In the genomic region with DNA sequence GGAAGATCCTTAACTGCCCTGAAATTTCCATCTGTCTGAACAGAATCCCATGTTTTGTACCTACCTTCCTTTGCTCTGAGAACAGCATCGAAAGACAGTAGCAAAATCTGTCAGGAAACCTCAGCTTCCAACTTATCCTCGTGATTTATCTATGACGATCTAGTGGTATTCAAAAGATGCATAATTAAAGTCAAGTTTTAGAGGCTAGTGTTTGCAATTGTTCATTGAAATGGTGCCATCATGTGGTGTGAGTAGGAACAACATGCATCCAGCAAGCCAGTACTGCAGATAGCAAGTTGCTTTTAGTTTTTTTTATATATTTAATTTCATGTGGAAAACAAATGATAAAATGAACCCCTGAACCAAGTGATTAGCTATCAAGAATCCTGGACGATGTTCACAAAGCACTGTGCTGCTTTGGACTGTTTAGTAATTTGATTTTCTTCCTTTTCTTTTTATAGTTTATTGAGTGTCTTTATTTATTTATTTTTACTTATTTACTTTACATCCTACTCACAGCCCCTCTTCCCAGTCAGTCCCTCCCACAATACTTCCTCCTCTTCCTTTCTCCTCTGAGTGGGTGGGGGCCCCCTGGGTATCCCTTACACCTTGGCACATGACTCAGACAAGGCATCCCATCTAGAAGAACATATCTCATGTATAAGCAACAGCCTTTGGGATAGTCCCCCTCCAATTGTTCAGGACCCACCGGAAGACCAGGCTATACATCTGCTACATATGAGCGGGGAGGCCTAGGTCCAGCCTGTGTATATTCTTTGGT, we compare ENCODE assay signal across 8 mouse cellular contexts. TPM values are rescaled to one million over a fixed set of nuclear protein-coding genes. Genes with fewer than 3 reads are reported as not detected.
DNase-seq lines count a peak whose midpoint lies in the region; ATAC-seq and TF ChIP-seq lines count a peak whose summit lies in the region.

No protein-coding gene starts in this region.

- no peaks in the 10 kb centered on the region for H3K9me3 ChIP-seq in hindbrain, embryonic 10.5 days
- no peaks in the 10 kb centered on the region for H3K9me3 ChIP-seq in hindbrain, embryonic 16.5 days (ENCODE audit: control insufficient read depth, low read length)
- 0 out of 2 replicates have a peak, but pooled peaks cover 3% of the 10 kb centered on the region for H3K9me3 ChIP-seq in forebrain, embryonic 10.5 days
- H3K9me3 ChIP-seq in midbrain, embryonic 11.5 days (ENCODE audit: control insufficient read depth, low read length): no peaks in the 10 kb centered on the region
- no peaks in the 10 kb centered on the region for H3K9me3 ChIP-seq in stomach, postnatal 0 days (ENCODE audit: control insufficient read depth, low read length)

- peak; percentile 35 for DNase-seq in hindbrain, embryonic 10.5 days (ENCODE audit: low spot score)
- DNase-seq in adrenal gland, postnatal 36 days: peak; percentile 47 to 65
- peak; percentile 27 for DNase-seq in forebrain, embryonic 10.5 days (ENCODE audit: extremely low spot score, low spot score)
- DNase-seq in hindlimb bud, embryonic 11.5 days (ENCODE audit: extremely low spot score, low read depth, low spot score): peak; percentile 24
- peak; percentile 43 to 83 for DNase-seq in layer of hippocampus, postnatal 25 days (ENCODE audit: extremely low spot score in 1 of 2, low spot score in 1 of 2)
- peak; percentile 94 for DNase-seq in midbrain, embryonic 11.5 days (ENCODE audit: low spot score, missing footprints)
- DNase-seq in stomach, postnatal 0 days (ENCODE audit: low spot score): peak; percentile 46

- 55% methylated on average over 6 of the region's 6 CpGs for WGBS in hindbrain, embryonic 10.5 days
- WGBS in hindbrain, embryonic 16.5 days: 41% methylated on average over 6 of the region's 6 CpGs
- 54% methylated on average over 6 of the region's 6 CpGs for WGBS in forebrain, embryonic 10.5 days
- WGBS in midbrain, embryonic 11.5 days: 52% methylated on average over 6 of the region's 6 CpGs
- WGBS in stomach, postnatal 0 days: 41% methylated on average over 6 of the region's 6 CpGs

- H3K4me2 ChIP-seq in hindbrain, embryonic 16.5 days (ENCODE audit: low read length): no peak overlapping the region
- no peak overlapping the region for H3K4me2 ChIP-seq in midbrain, embryonic 11.5 days
- H3K4me2 ChIP-seq in stomach, postnatal 0 days (replicated peaks; ENCODE audit: low read depth): no peak overlapping the region

- no peaks in the 10 kb centered on the region for H3K4me1 ChIP-seq in hindbrain, embryonic 10.5 days (replicated peaks)
- no peaks in the 10 kb centered on the region for H3K4me1 ChIP-seq in hindbrain, embryonic 16.5 days (ENCODE audit: control insufficient read depth, insufficient read depth, low read depth, low read length)
- H3K4me1 ChIP-seq in forebrain, embryonic 10.5 days: no peaks in the 10 kb centered on the region
- H3K4me1 ChIP-seq in midbrain, embryonic 11.5 days (ENCODE audit: control insufficient read depth, insufficient read depth, low read length): no peaks in the 10 kb centered on the region
- H3K4me1 ChIP-seq in stomach, postnatal 0 days (replicated peaks; ENCODE audit: control insufficient read depth, insufficient read depth): no peaks in the 10 kb centered on the region

- ATAC-seq in hindbrain, embryonic 16.5 days: no peak
- peak; percentile 64 for ATAC-seq in midbrain, embryonic 11.5 days (ENCODE audit: low FRiP score)
- ATAC-seq in stomach, postnatal 0 days (ENCODE audit: low FRiP score, low TSS enrichment): no peak

- H3K36me3 ChIP-seq in hindbrain, embryonic 10.5 days: no peaks in the 10 kb centered on the region
- H3K36me3 ChIP-seq in hindbrain, embryonic 16.5 days (ENCODE audit: control insufficient read depth, insufficient read depth, low read length): no peaks in the 10 kb centered on the region
- H3K36me3 ChIP-seq in forebrain, embryonic 10.5 days (replicated peaks): no peaks in the 10 kb centered on the region
- H3K36me3 ChIP-seq in midbrain, embryonic 11.5 days (ENCODE audit: control insufficient read depth, insufficient read depth, low read length): no peaks in the 10 kb centered on the region
- no peaks in the 10 kb centered on the region for H3K36me3 ChIP-seq in stomach, postnatal 0 days (ENCODE audit: control insufficient read depth, insufficient read depth, low read length)

- no peak overlapping the region for H3K27ac ChIP-seq in hindbrain, embryonic 10.5 days
- H3K27ac ChIP-seq in hindbrain, embryonic 16.5 days (ENCODE audit: low read depth, low read length): no peak overlapping the region
- H3K27ac ChIP-seq in forebrain, embryonic 10.5 days: no peak overlapping the region
- H3K27ac ChIP-seq in midbrain, embryonic 11.5 days (ENCODE audit: low read depth, low read length): no peak overlapping the region
- H3K27ac ChIP-seq in stomach, postnatal 0 days (replicated peaks): no peak overlapping the region

- H3K4me3 ChIP-seq in hindbrain, embryonic 10.5 days: no peak overlapping the region
- no peak overlapping the region for H3K4me3 ChIP-seq in hindbrain, embryonic 16.5 days (ENCODE audit: low read length)
- H3K4me3 ChIP-seq in forebrain, embryonic 10.5 days: no peak overlapping the region
- no peak overlapping the region for H3K4me3 ChIP-seq in midbrain, embryonic 11.5 days (ENCODE audit: low read depth, low read length)
- H3K4me3 ChIP-seq in stomach, postnatal 0 days (ENCODE audit: low read depth, low read length): no peak overlapping the region

- no peaks in the 10 kb centered on the region for H3K27me3 ChIP-seq in hindbrain, embryonic 10.5 days (ENCODE audit: insufficient read depth, poor library complexity, severe bottlenecking)
- H3K27me3 ChIP-seq in hindbrain, embryonic 16.5 days (replicated peaks; ENCODE audit: control insufficient read depth, insufficient read depth, low read length): no peaks in the 10 kb centered on the region
- H3K27me3 ChIP-seq in forebrain, embryonic 10.5 days (ENCODE audit: poor library complexity, severe bottlenecking): no peaks in the 10 kb centered on the region
- H3K27me3 ChIP-seq in midbrain, embryonic 11.5 days (ENCODE audit: control insufficient read depth, insufficient read depth, low read length): no peaks in the 10 kb centered on the region
- H3K27me3 ChIP-seq in stomach, postnatal 0 days (ENCODE audit: control insufficient read depth, insufficient read depth, low read length): no peaks in the 10 kb centered on the region

- peak; percentile 80 for TF ChIP-seq CTCF in stomach, postnatal 0 days (IDR thresholded peaks at IDR 0.05; ENCODE audit: low read depth)

- TF ChIP-seq EP300 in stomach, postnatal 0 days (optimal IDR thresholded peaks at IDR 0.05): no peak

- H3K9ac ChIP-seq in hindbrain, embryonic 16.5 days (ENCODE audit: low read depth, low read length): no peak overlapping the region
- no peak overlapping the region for H3K9ac ChIP-seq in midbrain, embryonic 11.5 days (ENCODE audit: low read length)
- no peak overlapping the region for H3K9ac ChIP-seq in stomach, postnatal 0 days (ENCODE audit: low read length)

RNA-seq across cellular contexts. Expression of gene Mocs2, which starts 24.6 kb away (rescaled TPM):
- polyA plus RNA-seq in hindbrain, embryonic 10.5 days (2016; fragmentation: Nextera tagmentation; extraction: Ambion mirVana): 67.5 and 68.5 TPM in 2 replicates
- 136 and 144 TPM in 2 replicates for polyA plus RNA-seq in hindbrain, embryonic 16.5 days (2015; fragmentation: Nextera tagmentation; extraction: Ambion mirVana)
- total RNA-seq in adrenal gland, postnatal 36 days (2021): 100 to 1,000 TPM; 152 to 180 TPM
- 67.7 and 69.1 TPM in 2 replicates for polyA plus RNA-seq in forebrain, embryonic 10.5 days (2016; fragmentation: Nextera tagmentation; extraction: Ambion mirVana)
- 10 to 100 TPM; 83.6 to 85.9 TPM for total RNA-seq in layer of hippocampus, postnatal 25 days (2021)
- polyA plus RNA-seq in midbrain, embryonic 11.5 days (2014; fragmentation: Nextera tagmentation; extraction: Ambion mirVana): 85.1 and 85.3 TPM in 2 replicates
- 105 and 109 TPM in 2 replicates for polyA plus RNA-seq in stomach, postnatal 0 days (2015; fragmentation: Nextera tagmentation; extraction: Ambion mirVana)

Comparison
In these comparisons a context has a peak if more than half of its experiments do, and no peak if none do; other contexts are left out.
1. DNase-seq: peak in every context shown above with its lines; median percentile 94 in midbrain, embryonic 11.5 days; 63 in layer of hippocampus, postnatal 25 days; 56 in adrenal gland, postnatal 36 days; 46 in stomach, postnatal 0 days; 35 in hindbrain, embryonic 10.5 days; 27 in forebrain, embryonic 10.5 days; 24 in hindlimb bud, embryonic 11.5 days.